In genomic region chr9:106453271-106454070, GRCm38 (mm10) we compare ENCODE assay signal across 8 mouse cellular contexts. TPM values are rescaled to one million over a fixed set of nuclear protein-coding genes. Genes with fewer than 3 reads are reported as not detected.
DNase-seq lines count a peak whose midpoint lies in the region; ATAC-seq and TF ChIP-seq lines count a peak whose summit lies in the region.

Gene Pcbp4 (plus strand): TSS chr9:106453291.

- peaks cover 14% of the 10 kb centered on the region for H3K4me1 ChIP-seq in thymus, adult 2 months (replicated peaks; ENCODE audit: control insufficient read depth, insufficient read depth, low read length)
- H3K4me1 ChIP-seq in hindbrain, postnatal 0 days (ENCODE audit: insufficient read depth, low read length): peaks cover 35% of the 10 kb centered on the region
- peaks cover 74% of the 10 kb centered on the region for H3K4me1 ChIP-seq in stomach, embryonic 15.5 days

- TF ChIP-seq POLR2A in thymus, adult 2 months (IDR thresholded peaks at IDR 0.05; ENCODE audit: control insufficient read depth, extremely low read depth, insufficient read depth, low read length, poor library complexity): peak; percentile 18; the same call in 1 of the 2 replicates

- no peaks in the 10 kb centered on the region for H3K79me2 ChIP-seq in macrophage (ENCODE audit: inconsistent target)

- no peak for TF ChIP-seq CTCF in thymus, adult 2 months (IDR thresholded peaks at IDR 0.05; ENCODE audit: borderline replicate concordance, control insufficient read depth, extremely low read depth, insufficient read depth, low read length, poor library complexity)
- TF ChIP-seq CTCF in hindbrain, postnatal 0 days (IDR thresholded peaks at IDR 0.05; ENCODE audit: low read depth): no peak

- no peak within 1 kb of the TSS for H3K27ac ChIP-seq in thymus, adult 2 months (ENCODE audit: control insufficient read depth, insufficient read depth, low read length)
- peak within 1 kb of the TSS; percentile 94 for H3K27ac ChIP-seq in hindbrain, postnatal 0 days
- H3K27ac ChIP-seq in macrophage: no peak within 1 kb of the TSS
- peak within 1 kb of the TSS; percentile 80 for H3K27ac ChIP-seq in stomach, embryonic 15.5 days

- no peaks in the 10 kb centered on the region for H3K27me3 ChIP-seq in thymus, adult 2 months (ENCODE audit: control insufficient read depth, insufficient read depth, low read length)
- H3K27me3 ChIP-seq in hindbrain, postnatal 0 days (ENCODE audit: insufficient read depth, low read length): no peaks in the 10 kb centered on the region
- H3K27me3 ChIP-seq in stomach, embryonic 15.5 days (replicated peaks): no peaks in the 10 kb centered on the region

- 5% methylated on average over 48 of the region's 74 CpGs for WGBS in thymus, adult 2 months
- WGBS in hindbrain, postnatal 0 days: 1% methylated on average over 45 of the region's 74 CpGs
- WGBS in macrophage (ENCODE audit: missing documents): 2% methylated on average over 54 of the region's 74 CpGs
- WGBS in stomach, embryonic 15.5 days: under 1% methylated on average over 51 of the region's 74 CpGs

- peak within 1 kb of the TSS; percentile 92 for H3K4me2 ChIP-seq in hindbrain, postnatal 0 days (ENCODE audit: low read depth, low read length)
- peak within 1 kb of the TSS; percentile 91 for H3K4me2 ChIP-seq in stomach, embryonic 15.5 days

- H3K9me3 ChIP-seq in hindbrain, postnatal 0 days (ENCODE audit: low read length): no peaks in the 10 kb centered on the region
- no peaks in the 10 kb centered on the region for H3K9me3 ChIP-seq in stomach, embryonic 15.5 days

- peak; percentile 74 for ATAC-seq in hindbrain, postnatal 0 days
- ATAC-seq in stomach, embryonic 15.5 days (ENCODE audit: insufficient read depth, low FRiP score, low read depth): peak; percentile 72

- DNase-seq in thymus, adult 2 months: peak; percentile 37
- DNase-seq in thymus, postnatal 10 days (ENCODE audit: low spot score in 2 of 2): no peak
- peak; percentile 87 for DNase-seq in cerebellum, adult 9-11 months
- peak; percentile 66 for DNase-seq in gastrocnemius, postnatal 14 days
- DNase-seq in hindbrain, postnatal 0 days (ENCODE audit: low spot score): peak; percentile 73
- peak in 1 of 2 experiments; percentile 80 for DNase-seq in left cerebral cortex, postnatal 10 days (ENCODE audit: extremely low spot score in 1 of 2, low spot score in 2 of 2)

- peak within 1 kb of the TSS; percentile 85 for H3K9ac ChIP-seq in hindbrain, postnatal 0 days (replicated peaks; ENCODE audit: low read length)
- peak within 1 kb of the TSS; percentile 68 for H3K9ac ChIP-seq in stomach, embryonic 15.5 days

- intact Hi-C loops in gastrocnemius, postnatal 14 days (cut with DNase I; ENCODE audit: low total_unique reads): no loop called here
- intact Hi-C loops in left cerebral cortex, postnatal 10 days (cut with DNase I): no loop called here

- no peaks in the 10 kb centered on the region for H3K36me3 ChIP-seq in thymus, adult 2 months (ENCODE audit: control insufficient read depth, insufficient read depth, low read length)
- no peaks in the 10 kb centered on the region for H3K36me3 ChIP-seq in hindbrain, postnatal 0 days (ENCODE audit: insufficient read depth, low read length)
- no peaks in the 10 kb centered on the region for H3K36me3 ChIP-seq in macrophage (ENCODE audit: inconsistent target)
- H3K36me3 ChIP-seq in stomach, embryonic 15.5 days: no peaks in the 10 kb centered on the region

- peak within 1 kb of the TSS; percentile 51 for H3K4me3 ChIP-seq in thymus, adult 2 months (ENCODE audit: control insufficient read depth, insufficient read depth, low read length)
- H3K4me3 ChIP-seq in hindbrain, postnatal 0 days (ENCODE audit: low read length): peak within 1 kb of the TSS; percentile 70
- peak within 1 kb of the TSS; percentile 17; the same call in 1 of the 2 replicates for H3K4me3 ChIP-seq in macrophage (ENCODE audit: inconsistent target)
- peak within 1 kb of the TSS; percentile 68 for H3K4me3 ChIP-seq in stomach, embryonic 15.5 days (replicated peaks)

RNA-seq across cellular contexts. Expression of gene Pcbp4, which starts in this region (rescaled TPM):
- 45.1 and 59.9 TPM in 2 replicates for polyA plus RNA-seq in thymus, adult 2 months (2012; rRNA removed)
- total RNA-seq in gastrocnemius, postnatal 14 days (2021): 10 to 100 TPM; 47.6 to 48.7 TPM
- total RNA-seq in hindbrain, postnatal 0 days (2014; rRNA removed): 623 and 719 TPM in 2 replicates
- 214 and 228 TPM in 2 replicates for polyA plus RNA-seq in hindbrain, postnatal 0 days (2015; fragmentation: Nextera tagmentation; extraction: Ambion mirVana)
- total RNA-seq in left cerebral cortex, postnatal 10 days (2021): 100 to 1,000 TPM; 222 to 242 TPM
- total RNA-seq in macrophage (2018; cell fraction: chromatin; rRNA removed): 10 to 100 TPM in 12 of 26 experiments, 1 to 10 TPM in 14; 1.6 to 28.3 (median 8.9) TPM
- total RNA-seq in macrophage (2018; cell fraction: cytosol; rRNA removed): 1 to 10 TPM; 1.3 to 7.8 (median 3.1) TPM
- total RNA-seq in macrophage (2018; cell fraction: nucleus; rRNA removed): 1 to 10 TPM in 25 of 26 experiments, not detected in 1; 1.2 to 8.9 (median 2.7) TPM
- 2.8 to 4.6 TPM (median 4.5 TPM) in 3 replicates for polyA plus RNA-seq in macrophage (2018)
- 51.8 and 58.9 TPM in 2 replicates for polyA plus RNA-seq in stomach, embryonic 15.5 days (2015; fragmentation: Nextera tagmentation; extraction: Ambion mirVana)

Comparison
In these comparisons a context has a peak if more than half of its experiments do, and no peak if none do; other contexts are left out.
1. RNA of gene Pcbp4 (total RNA-seq): 623 to 719 TPM in hindbrain, postnatal 0 days and 222 to 242 TPM in left cerebral cortex, postnatal 10 days; 47.6 to 48.7 TPM in gastrocnemius, postnatal 14 days; every median in the first group is over 4 times any median in the second.
2. DNase-seq: peak in thymus, adult 2 months (single experiment), cerebellum, adult 9-11 months (single experiment), gastrocnemius, postnatal 14 days (single experiment) and hindbrain, postnatal 0 days (single experiment); none in thymus, postnatal 10 days (0 of 2).
3. H3K27ac ChIP-seq: peak in hindbrain, postnatal 0 days (single experiment) and stomach, embryonic 15.5 days (single experiment); none in thymus, adult 2 months (single experiment) and macrophage (single experiment).
4. H3K4me3 ChIP-seq: peak in every context shown above with its lines; median percentile 70 in hindbrain, postnatal 0 days; 68 in stomach, embryonic 15.5 days; 51 in thymus, adult 2 months; 17 in macrophage.